ENCODE assay signal across 8 mouse cellular contexts in the genomic region with DNA sequence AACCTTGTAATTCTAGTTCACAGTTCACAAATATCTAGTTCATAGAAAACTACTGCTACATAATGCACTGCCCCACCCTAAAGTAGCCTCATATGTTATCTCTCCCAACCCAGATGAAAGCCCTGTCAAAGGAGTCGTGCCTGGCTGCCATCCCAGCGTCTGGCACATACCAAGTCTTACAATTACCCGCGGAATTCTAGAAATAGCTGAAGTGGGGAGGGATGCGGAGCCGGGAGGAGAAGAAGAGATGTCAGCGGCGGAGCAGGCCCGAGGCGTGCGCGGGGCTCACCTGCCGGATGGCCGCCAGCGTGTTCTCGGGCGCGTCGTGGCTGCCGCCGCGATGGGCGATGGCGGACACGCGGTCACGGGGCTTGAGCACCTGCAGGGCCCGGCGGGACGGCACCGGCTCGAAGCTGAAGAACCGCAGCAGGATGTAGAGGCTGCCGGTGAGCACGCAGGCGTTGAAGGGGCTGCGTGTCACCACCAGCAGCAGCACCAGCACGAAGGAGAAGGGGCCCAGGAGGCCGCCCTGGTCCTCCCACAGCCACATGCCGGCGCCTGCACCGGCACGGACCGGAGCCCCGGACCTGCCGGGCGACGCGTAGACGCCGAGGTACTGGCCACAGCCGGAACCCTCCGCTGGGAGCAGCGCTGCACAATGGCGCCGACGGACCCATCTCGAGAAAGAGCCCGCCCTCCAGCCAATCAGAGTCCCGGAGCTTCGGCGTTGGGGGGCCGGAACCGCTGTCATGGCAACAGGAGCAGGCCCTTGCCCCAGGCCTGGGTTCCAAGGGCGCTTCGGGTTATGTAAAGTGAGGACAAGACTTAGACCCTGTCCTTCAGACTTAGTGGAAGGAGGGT. TPM values are rescaled to one million over a fixed set of nuclear protein-coding genes. Genes with fewer than 3 reads are reported as not detected.
DNase-seq lines count a peak whose midpoint lies in the region; ATAC-seq and TF ChIP-seq lines count a peak whose summit lies in the region.

Gene Gde1, minus strand, starts transcription at position 678 of the 861 bp plus-strand sequence.

- under 1% methylated on average over 66 of the region's 66 CpGs for WGBS in forebrain, embryonic 16.5 days
- WGBS in lung, embryonic 14.5 days, result under 1% methylated on average over 66 of the region's 66 CpGs
- under 1% methylated on average over 66 of the region's 66 CpGs for WGBS in olfactory bulb, adult 2 months
- WGBS in thymus, adult 2 months, result under 1% methylated on average over 66 of the region's 66 CpGs

- no peaks in the 10 kb centered on the region for H3K9me3 ChIP-seq in ES-E14 (ENCODE audit: control insufficient read depth, insufficient read depth, low read depth, low read length)
- no peaks in the 10 kb centered on the region for H3K9me3 ChIP-seq in forebrain, embryonic 16.5 days (ENCODE audit: control insufficient read depth, low read length)
- no peaks in the 10 kb centered on the region for H3K9me3 ChIP-seq in lung, embryonic 14.5 days (ENCODE audit: low read depth, low read length)

- no peaks in the 10 kb centered on the region for H3K36me3 ChIP-seq in ES-E14 (ENCODE audit: control insufficient read depth, insufficient read depth, low read length, poor library complexity, severe bottlenecking)
- no peaks in the 10 kb centered on the region for H3K36me3 ChIP-seq in forebrain, embryonic 16.5 days (ENCODE audit: control insufficient read depth, insufficient read depth)
- peaks cover 3% of the 10 kb centered on the region; the same call in 1 of the 2 replicates for H3K36me3 ChIP-seq in lung, embryonic 14.5 days (ENCODE audit: insufficient read depth)
- no peaks in the 10 kb centered on the region for H3K36me3 ChIP-seq in thymus, adult 2 months (ENCODE audit: control insufficient read depth, insufficient read depth, low read length)

- peak; percentile 81 for TF ChIP-seq POLR2A in olfactory bulb, adult 2 months (IDR thresholded peaks at IDR 0.05; ENCODE audit: insufficient read depth, low read depth, low read length)
- TF ChIP-seq POLR2A in thymus, adult 2 months (IDR thresholded peaks at IDR 0.05; ENCODE audit: control insufficient read depth, extremely low read depth, insufficient read depth, low read length, poor library complexity), result 0 out of 2 replicates have a peak, but pooled peaks have one; percentile 18

- in situ Hi-C loops in ES-E14 (cut with MboI; ENCODE audit: low sequenced_read_pairs in 2 of 2, unreplicated experiment in 2 of 2), result no loop called here

- intact Hi-C loops in heart, postnatal 36 days (cut with DNase I), result loop anchor here (10.0 kb wide), 1 partner anchor 591 kb away; the partner anchor contains the start of gene Rps15a

- H3K4me2 ChIP-seq in forebrain, embryonic 16.5 days (ENCODE audit: low read length), result peak within 1 kb of the TSS; percentile 59
- peak within 1 kb of the TSS; percentile 70 for H3K4me2 ChIP-seq in lung, embryonic 14.5 days

- no peaks in the 10 kb centered on the region for H3K27me3 ChIP-seq in forebrain, embryonic 16.5 days (replicated peaks; ENCODE audit: control insufficient read depth, insufficient read depth, low read length)
- no peaks in the 10 kb centered on the region for H3K27me3 ChIP-seq in lung, embryonic 14.5 days (ENCODE audit: insufficient read depth, low read length)
- no peaks in the 10 kb centered on the region for H3K27me3 ChIP-seq in thymus, adult 2 months (ENCODE audit: control insufficient read depth, insufficient read depth, low read length)

- H3K4me1 ChIP-seq in ES-E14 (ENCODE audit: control insufficient read depth in 2 of 2, insufficient read depth in 2 of 2, low read length in 2 of 2, poor library complexity in 1 of 2), result peaks cover 0 to 6% of the 10 kb centered on the region in 2 experiments; a peak in 3 of 4 replicates
- H3K4me1 ChIP-seq in forebrain, embryonic 16.5 days (replicated peaks; ENCODE audit: control insufficient read depth, insufficient read depth, low read length), result peaks cover 21% of the 10 kb centered on the region
- H3K4me1 ChIP-seq in lung, embryonic 14.5 days (ENCODE audit: insufficient read depth), result 0 out of 2 replicates have a peak, but pooled peaks cover 6% of the 10 kb centered on the region
- H3K4me1 ChIP-seq in olfactory bulb, adult 2 months (ENCODE audit: control insufficient read depth, insufficient read depth, low read length), result peaks cover 8% of the 10 kb centered on the region
- peaks cover 7% of the 10 kb centered on the region; the same call in 1 of the 2 replicates for H3K4me1 ChIP-seq in thymus, adult 2 months (replicated peaks; ENCODE audit: control insufficient read depth, insufficient read depth, low read length)

- no peak within 1 kb of the TSS for H3K27ac ChIP-seq in ES-E14 (ENCODE audit: insufficient read depth, low read depth, low read length, poor library complexity, severe bottlenecking)
- H3K27ac ChIP-seq in forebrain, embryonic 16.5 days (ENCODE audit: low read length), result peak within 1 kb of the TSS; percentile 85
- peak within 1 kb of the TSS; percentile 97 for H3K27ac ChIP-seq in layer of hippocampus, adult 2 months
- H3K27ac ChIP-seq in lung, embryonic 14.5 days (ENCODE audit: low read depth), result peak within 1 kb of the TSS; percentile 83
- H3K27ac ChIP-seq in olfactory bulb, adult 2 months (ENCODE audit: insufficient read depth, low read depth, low read length), result peak within 1 kb of the TSS; percentile 96
- H3K27ac ChIP-seq in thymus, adult 2 months (ENCODE audit: control insufficient read depth, insufficient read depth, low read length), result no peak within 1 kb of the TSS

- ATAC-seq in forebrain, embryonic 16.5 days, result peak; percentile 95
- ATAC-seq in lung, embryonic 14.5 days (ENCODE audit: insufficient read depth), result peak; percentile 96

- H3K9ac ChIP-seq in ES-E14 (ENCODE audit: insufficient read depth, low read depth, low read length, poor library complexity, severe bottlenecking), result peak within 1 kb of the TSS; percentile 74
- peak within 1 kb of the TSS; percentile 85 for H3K9ac ChIP-seq in forebrain, embryonic 16.5 days (replicated peaks; ENCODE audit: low read depth, low read length)
- peak within 1 kb of the TSS; percentile 83 for H3K9ac ChIP-seq in lung, embryonic 14.5 days

- peak; percentile 84 for DNase-seq in ES-E14 (ENCODE audit: low read depth, low spot score)
- DNase-seq in cerebellum, adult 11-12 months, result peak; percentile 94
- peak; percentile 89 for DNase-seq in heart, postnatal 36 days
- peak; percentile 92 to 93 for DNase-seq in layer of hippocampus, adult 2 months (ENCODE audit: low spot score in 2 of 2)
- peak; percentile 93 for DNase-seq in lung, embryonic 14.5 days
- DNase-seq in thymus, adult 2 months, result peak; percentile 93

- H3K4me3 ChIP-seq in ES-E14 (ENCODE audit: insufficient read depth in 1 of 2, low read depth in 1 of 2, low read length in 2 of 2, poor library complexity in 1 of 2, severe bottlenecking in 1 of 2), result peak within 1 kb of the TSS; percentile 75 to 76
- H3K4me3 ChIP-seq in forebrain, embryonic 16.5 days (replicated peaks; ENCODE audit: low read length), result peak within 1 kb of the TSS; percentile 91
- peak within 1 kb of the TSS; percentile 91 for H3K4me3 ChIP-seq in layer of hippocampus, adult 2 months
- peak within 1 kb of the TSS; percentile 87 for H3K4me3 ChIP-seq in lung, embryonic 14.5 days (ENCODE audit: low read depth, low read length)
- H3K4me3 ChIP-seq in olfactory bulb, adult 2 months (ENCODE audit: insufficient read depth, low read depth, low read length), result peak within 1 kb of the TSS; percentile 93
- peak within 1 kb of the TSS; percentile 80 for H3K4me3 ChIP-seq in thymus, adult 2 months (ENCODE audit: control insufficient read depth, insufficient read depth, low read length)

- peak; percentile 34; the same call in 1 of the 2 replicates for TF ChIP-seq CTCF in layer of hippocampus, adult 2 months (conservative IDR thresholded peaks at IDR 0.05)
- no peak for TF ChIP-seq CTCF in lung, embryonic 14.5 days (IDR thresholded peaks at IDR 0.05; ENCODE audit: low read depth)
- 0 out of 2 replicates have a peak, but pooled peaks have one; percentile 8 for TF ChIP-seq CTCF in olfactory bulb, adult 2 months (IDR thresholded peaks at IDR 0.05; ENCODE audit: insufficient read depth, low read depth, low read length)
- 0 out of 2 replicates have a peak, but pooled peaks have one; percentile 36 for TF ChIP-seq CTCF in thymus, adult 2 months (IDR thresholded peaks at IDR 0.05; ENCODE audit: borderline replicate concordance, control insufficient read depth, extremely low read depth, insufficient read depth, low read length, poor library complexity)

TF ChIP-seq in ES-E14, 5 proteins besides CTCF, POLR2A, EP300 and RAD21:
- TF ChIP-seq HCFC1 (IDR thresholded peaks at IDR 0.05; ENCODE audit: borderline replicate concordance, insufficient read depth, low read length), result peak; percentile 71; the same call in 1 of the 2 replicates
- no peak for TF ChIP-seq CHD2 (IDR thresholded peaks at IDR 0.05; ENCODE audit: low read depth, low read length)
- TF ChIP-seq ZNF384 (IDR thresholded peaks at IDR 0.05; ENCODE audit: low read depth, low read length), result no peak
- TF ChIP-seq MAFK (IDR thresholded peaks at IDR 0.05; ENCODE audit: insufficient read depth, low read depth, low read length), result no peak

RNA-seq across cellular contexts. Expression of gene Gde1, which starts in this region (rescaled TPM):
- total RNA-seq in ES-E14 (2012; rRNA removed), result 57.6 and 70.7 TPM in 2 replicates
- polyA plus RNA-seq in forebrain, embryonic 16.5 days (2015; fragmentation: Nextera tagmentation; extraction: Ambion mirVana), result 166 and 174 TPM in 2 replicates
- 10 to 100 TPM; 30.6 to 32.5 TPM for total RNA-seq in heart, postnatal 36 days (2021)
- 100 to 1,000 TPM; 204 to 214 TPM for total RNA-seq in layer of hippocampus, adult 2 months (2021)
- 102 and 106 TPM in 2 replicates for polyA plus RNA-seq in lung, embryonic 14.5 days (2014; fragmentation: Nextera tagmentation; extraction: Ambion mirVana)
- polyA plus RNA-seq in olfactory bulb, adult 2 months (2012; ENCODE audit: insufficient read depth, insufficient read length, low replicate concordance, missing spikeins), result not detected in 2 replicates
- 161 and 163 TPM in 2 replicates for polyA plus RNA-seq in thymus, adult 2 months (2012; rRNA removed)

Comparison
In these comparisons a context has a peak if more than half of its experiments do, and no peak if none do; other contexts are left out.
1. H3K27ac ChIP-seq: peak in forebrain, embryonic 16.5 days (single experiment), layer of hippocampus, adult 2 months (single experiment), lung, embryonic 14.5 days (single experiment) and olfactory bulb, adult 2 months (single experiment); none in ES-E14 (single experiment) and thymus, adult 2 months (single experiment).
2. Peak in every context shown above with its lines, with median percentiles within 50 percentile points of each other: DNase-seq, H3K4me3 ChIP-seq and H3K9ac ChIP-seq.